Mouse (Mus musculus): ENCODE measurements around the gene Gm13539.

DNA sequence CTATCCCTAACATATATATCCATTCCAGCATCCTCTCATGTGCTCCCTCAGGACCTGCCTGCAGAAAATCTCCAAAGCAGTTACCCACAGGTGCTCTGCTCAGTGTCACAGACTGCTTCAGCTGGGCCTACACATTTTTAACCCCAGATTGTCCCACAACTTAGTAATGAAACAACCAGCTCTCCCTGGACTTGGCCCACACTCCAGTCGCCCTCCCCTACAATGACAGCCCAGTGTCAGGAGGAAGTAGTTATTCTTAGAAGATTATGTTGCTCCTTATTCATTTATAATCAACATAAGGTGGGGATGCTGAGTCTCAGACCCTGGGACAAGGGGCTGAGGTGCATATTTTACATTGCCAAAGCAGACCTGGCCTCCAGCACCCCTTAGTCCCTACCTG is 40.4 kb upstream of the Gm13539 start:
- TF ChIP-seq CTCF (IDR thresholded peaks at IDR 0.05; ENCODE audit: borderline replicate concordance, insufficient read depth, low read length) (no peak), POLR2A (IDR thresholded peaks at IDR 0.05; ENCODE audit: low read depth, low read length) (no peak)
